Mouse (Mus musculus) adrenal gland (tissue): ENCODE data around the gene Atp6v1e1.

Experiments
- intact Hi-C: fragments of 180-260 bp; cut with DNase I; formaldehyde crosslinking; loops from one replicate; pipeline ENCODE4 v1.15.1; 2025
- microRNA-seq, 2 experiments: library from miRNA; unstranded; fragments of <30 nt; microRNA quantifications; one replicate each; pipeline ENCODE4; 2019

The Atp6v1e1 gene

GRCm38 (mm10) chr6:120773763-120774162 lies 48.8 kb downstream of the Atp6v1e1 start:
- intact Hi-C loops = no loop called here

- intact Hi-C loops = no loop called here
These were observed 49.4 kb downstream of the Atp6v1e1 start, which contains the start of gene Slc25a18 for GRCm38 (mm10) chr6:120773149-120773628. TSS of gene Slc25a18 (plus strand) at chr6:120773578.

- intact Hi-C loops = no loop called here
These were observed 50.6 kb downstream of the Atp6v1e1 start for GRCm38 (mm10) chr6:120772025-120772424.

- intact Hi-C loops = no loop called here
These were observed 51.2 kb downstream of the Atp6v1e1 start for GRCm38 (mm10) chr6:120771366-120771765.

- intact Hi-C loops = no loop called here
These were observed 52.6 kb downstream of the Atp6v1e1 start for GRCm38 (mm10) chr6:120769972-120770371.

GRCm38 (mm10) chr6:120761151-120761550 lies 61.4 kb downstream of the Atp6v1e1 start:
- intact Hi-C loops = no loop called here

- intact Hi-C loops = no loop called here
These were observed 76.2 kb downstream of the Atp6v1e1 start for GRCm38 (mm10) chr6:120746416-120746815.

Small RNAs within 50 kb of the gene (microRNA-seq; reads per million reads assigned to microRNA genes)
- gene Gm25193 = 0 reads per million in 2 experiments
